Mouse (Mus musculus): ENCODE measurements around the gene Simc1.

Simc1 gene

DNA sequence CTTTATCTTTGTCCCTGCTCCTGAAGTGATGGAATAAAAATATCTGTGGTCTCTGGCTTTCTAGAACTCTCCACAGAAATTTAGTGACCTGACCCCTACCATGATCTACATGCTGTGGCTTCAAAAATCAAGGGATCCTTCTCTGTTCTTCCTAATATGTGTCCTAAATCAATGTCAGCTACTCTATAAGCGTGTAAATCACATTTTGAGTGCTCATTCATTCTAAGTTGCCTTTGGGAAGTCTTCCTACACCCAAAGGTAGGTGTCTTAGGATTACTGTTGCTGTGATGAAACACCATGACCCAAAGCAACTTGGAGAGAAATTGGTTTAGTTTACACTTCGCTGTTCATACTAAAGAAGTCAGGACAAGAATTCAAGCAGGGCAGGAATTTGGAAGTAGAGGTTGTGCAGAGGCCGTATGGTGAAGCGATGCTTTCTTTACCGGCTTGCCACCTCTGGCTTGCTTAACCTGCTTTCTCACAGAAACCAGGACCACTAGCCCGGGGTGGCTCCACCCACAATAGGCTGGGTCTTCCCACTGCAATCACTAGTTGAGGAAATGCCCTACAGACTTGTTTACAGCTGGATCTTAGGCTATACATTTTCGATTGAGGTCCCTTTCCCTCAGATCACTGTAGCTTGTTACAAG is 1.2 kb downstream of the Simc1 start:
- ChIA-PET POLR2A (interaction anchor here (0.5 to 3.9 kb wide), 66 partner anchors 7 to 940 kb away, joined by 3 to 18 read pairs (median 4); partner anchors contain the start of genes Higd2a (in 3 of the 4), Nop16 (in 3 of the 4), Thoc3 (in 3 of the 4) and Arl10 (in 2 of the 4)), CTCF (interaction anchor here in 2 of 4 experiments (0.5 to 2.1 kb wide), 6 partner anchors 15 to 391 kb away, joined by 3 to 8 read pairs (median 4); no protein-coding TSS in a partner anchor)

DNA sequence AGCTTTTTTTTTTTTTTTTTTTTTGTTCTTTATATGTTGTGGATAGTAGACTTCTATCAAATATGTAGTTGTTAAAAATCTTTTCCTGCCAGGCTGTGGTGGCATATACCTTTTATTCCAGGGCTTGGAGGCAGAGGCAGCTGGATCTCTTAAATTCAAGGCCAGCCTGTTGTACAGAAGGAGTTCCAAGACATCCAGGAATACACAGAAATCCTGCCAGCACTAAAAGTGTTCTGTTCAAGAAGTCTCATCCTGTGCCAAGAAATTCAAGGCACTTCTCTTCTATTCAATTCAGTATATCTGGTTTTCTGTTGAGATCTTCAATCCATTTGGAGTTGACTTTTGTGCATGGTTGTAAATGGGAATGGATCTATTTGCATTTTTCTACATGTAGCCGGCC is 2.3 kb downstream of the Simc1 start:
- POLR2A ChIA-PET, result interaction anchor here (0.6 to 3.9 kb wide), 8 partner anchors 13 to 355 kb away, joined by 3 to 18 read pairs (median 6); no protein-coding TSS in a partner anchor
- CTCF ChIA-PET, result interaction anchor here in 2 of 4 experiments (0.6 kb wide), 2 partner anchors 28 to 207 kb away, joined by 3 to 5 read pairs; no protein-coding TSS in a partner anchor

DNA sequence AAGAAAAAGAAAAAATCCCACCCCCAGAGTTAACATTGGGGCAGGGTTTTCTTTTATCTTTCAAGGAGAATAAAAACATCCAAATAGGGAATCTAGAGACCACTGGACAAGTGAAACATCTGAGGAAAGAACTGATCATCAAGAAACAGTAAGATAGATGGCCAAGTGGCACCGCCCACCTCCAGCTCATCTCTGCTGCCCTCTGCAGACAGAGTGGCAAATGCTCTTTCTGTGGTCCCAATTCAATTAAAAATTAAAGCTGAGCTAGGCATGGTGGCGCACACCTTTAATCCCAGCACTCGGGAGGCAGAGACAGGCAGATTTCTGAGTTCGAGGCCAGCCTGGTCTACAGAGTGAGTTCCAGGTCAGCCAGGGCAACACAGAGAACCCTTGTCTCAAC is 16.6 kb downstream of the Simc1 start:
- POLR2A ChIA-PET, result interaction anchor here (0.6 to 2.8 kb wide), 5 partner anchors 16 to 274 kb away, joined by 3 to 17 read pairs (median 4); partner anchors contain the start of gene Simc1 (in 2 of the 4)
- CTCF ChIA-PET, result interaction anchor here (0.5 to 2.0 kb wide), 18 partner anchors 10 to 1653 kb away, joined by 3 to 8 read pairs (median 4); partner anchors contain the start of gene Simc1 (in 1 of the 4)

DNA sequence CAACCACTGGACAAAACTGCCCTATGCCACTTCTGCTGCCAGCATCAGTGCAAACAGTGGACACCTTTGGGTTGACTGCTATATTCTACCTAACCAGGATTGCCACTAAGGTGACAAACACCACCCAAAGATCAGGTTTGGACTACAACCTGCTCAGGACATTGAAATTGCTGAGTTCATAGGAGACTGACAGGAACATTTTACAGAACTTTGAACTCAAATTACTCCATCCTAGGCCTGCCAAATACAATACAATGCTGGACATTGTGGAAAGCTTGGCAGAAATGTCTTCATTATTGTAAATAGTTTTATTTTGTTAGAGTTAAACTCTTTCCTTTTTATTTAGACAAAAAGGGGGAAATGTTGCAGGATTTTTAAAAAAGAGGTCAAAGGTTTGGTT is 17.6 kb downstream of the Simc1 start:
- ChIA-PET POLR2A (no interaction called here), CTCF (interaction anchor here (0.5 to 2.0 kb wide), 6 partner anchors 9 to 368 kb away, joined by 3 to 8 read pairs (median 3); no protein-coding TSS in a partner anchor)

DNA sequence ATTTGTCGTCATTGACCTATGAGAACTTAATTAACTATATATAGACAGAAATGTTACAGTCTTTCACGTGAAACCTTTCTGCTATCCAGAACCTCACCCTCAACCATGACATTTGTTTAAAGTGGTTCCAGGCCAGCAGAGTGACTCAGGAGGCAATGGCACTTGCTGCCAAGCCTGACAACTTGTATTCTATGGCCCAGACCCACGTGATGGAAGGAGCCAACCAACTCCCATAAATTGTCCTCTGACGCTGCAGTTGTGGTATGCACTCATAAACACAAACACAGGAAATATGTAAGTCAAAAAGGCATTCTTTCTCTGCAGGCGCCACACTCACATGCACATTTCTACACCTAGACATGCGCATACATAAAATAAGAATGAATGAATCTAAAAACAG is 23.6 kb downstream of the Simc1 start:
- ChIA-PET POLR2A (interaction anchor here in 1 of 4 experiments (0.5 kb wide), 1 partner anchor 70 kb away, joined by 3 read pairs; no protein-coding TSS in a partner anchor), CTCF (no interaction called here)

DNA sequence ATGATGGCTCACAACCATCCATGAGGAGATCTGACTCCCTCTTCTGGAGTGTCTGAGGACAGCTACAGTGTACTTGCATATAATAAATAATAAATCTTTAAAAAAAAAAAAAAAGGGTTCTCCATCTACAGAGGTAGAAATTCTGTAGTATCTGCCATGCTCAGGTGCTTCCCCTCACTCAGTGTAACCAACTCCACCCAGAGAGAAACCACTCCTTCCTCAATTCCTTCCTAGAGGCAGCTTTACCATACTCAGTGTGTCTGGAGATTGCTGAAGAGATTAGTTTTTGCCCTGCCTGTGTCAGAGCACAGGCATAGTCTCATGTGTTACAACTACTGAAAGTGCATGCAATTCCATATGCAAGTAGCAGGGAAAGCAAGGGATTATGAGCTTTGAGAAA is 28.6 kb downstream of the Simc1 start:
- CTCF ChIA-PET, result interaction anchor here in 1 of 4 experiments (0.8 kb wide), 1 partner anchor 11 kb away, joined by 3 read pairs; no protein-coding TSS in a partner anchor
- POLR2A ChIA-PET, result interaction anchor here in 2 of 4 experiments (0.6 to 0.7 kb wide), 2 partner anchors 18 to 100 kb away, joined by 3 read pairs; no protein-coding TSS in a partner anchor

DNA sequence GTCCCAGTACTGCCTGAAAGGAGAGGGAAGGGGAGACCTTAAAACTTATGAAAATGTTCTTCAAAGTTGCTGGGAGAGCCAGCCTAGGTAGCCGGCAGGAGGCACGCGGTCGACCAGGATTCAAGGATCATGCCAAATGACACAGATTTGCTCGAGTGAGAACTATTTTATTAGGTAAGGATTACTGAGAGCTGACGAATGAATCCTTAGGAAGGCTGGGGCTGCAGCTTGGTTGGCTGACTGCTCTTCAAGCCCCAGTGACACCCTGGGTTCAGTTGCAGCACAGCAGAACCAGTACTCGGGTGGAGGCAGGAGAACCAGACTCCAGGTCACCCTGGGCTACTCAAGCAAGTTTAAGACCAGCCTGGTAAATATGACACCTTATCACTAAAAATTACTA is 44.5 kb downstream of the Simc1 start:
- CTCF ChIA-PET, result no interaction called here

DNA sequence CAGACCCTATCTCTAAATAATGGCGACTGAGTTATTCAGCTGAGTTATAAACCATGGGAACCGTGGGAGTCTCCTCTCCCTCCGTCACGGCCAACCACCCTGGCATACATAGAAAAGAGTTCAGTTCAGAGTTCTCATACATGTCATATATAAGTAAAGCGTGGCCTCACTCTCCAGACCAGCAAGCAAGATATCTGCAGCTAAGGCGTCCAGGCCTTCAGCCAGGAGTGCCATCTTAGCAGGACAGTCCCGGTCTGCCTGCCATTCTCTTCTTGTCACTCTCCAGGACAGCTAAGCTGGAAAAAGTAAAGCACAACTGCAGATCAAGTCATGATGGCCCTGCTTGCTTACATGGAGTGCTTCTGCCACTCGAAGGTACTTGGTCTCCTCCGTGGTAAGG is 52.6 kb downstream of the Simc1 start:
- POLR2A ChIA-PET, result interaction anchor here in 3 of 4 experiments (0.7 to 1.2 kb wide), 4 partner anchors 9 to 52 kb away, joined by 3 to 4 read pairs (median 4); partner anchors contain the start of genes 4833439L19Rik (in 1 of the 3) and Simc1 (in 1 of the 3)
- CTCF ChIA-PET, result interaction anchor here in 2 of 4 experiments (0.7 to 1.0 kb wide), 2 partner anchors 9 to 501 kb away, joined by 3 to 12 read pairs; partner anchors contain the start of gene 4833439L19Rik (in 1 of the 2)

More for the DNA sequence above, 44.5 kb downstream of the Simc1 start:
- POLR2A ChIA-PET, result interaction anchor here in 1 of 4 experiments (0.6 to 1.1 kb wide), 2 partner anchors 14 to 326 kb away, joined by 3 read pairs; no protein-coding TSS in a partner anchor

DNA sequence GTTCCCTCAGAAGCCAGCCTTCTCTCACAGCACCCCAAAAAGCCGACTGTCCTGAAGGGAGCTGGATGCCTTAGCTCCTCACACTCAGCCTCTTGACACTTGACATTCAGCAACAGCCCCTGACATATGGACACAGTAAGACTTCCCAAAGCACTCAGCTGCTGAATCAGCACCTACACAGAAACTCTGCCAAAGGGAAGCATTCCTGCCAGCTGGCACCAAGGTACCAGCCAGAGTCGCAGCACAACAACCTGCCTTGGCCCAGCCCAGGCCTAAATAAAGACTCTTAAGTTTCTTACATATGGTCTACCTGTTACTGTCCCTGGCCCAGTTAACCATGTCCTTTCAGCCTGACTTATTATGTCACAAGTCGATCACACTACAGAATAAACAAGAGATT is 53.2 kb downstream of the Simc1 start:
- ChIA-PET POLR2A (interaction anchor here in 2 of 4 experiments (1.1 to 1.6 kb wide), 4 partner anchors 9 to 53 kb away, joined by 3 to 4 read pairs (median 4); partner anchors contain the start of genes Simc1 (in 2 of the 2), 4833439L19Rik (in 1 of the 2), Higd2a (in 1 of the 2) and Nop16 (in 1 of the 2)), CTCF (interaction anchor here in 1 of 4 experiments (0.7 to 1.0 kb wide), 2 partner anchors 8 to 184 kb away, joined by 3 to 5 read pairs; partner anchors contain the start of gene 4833439L19Rik)

DNA sequence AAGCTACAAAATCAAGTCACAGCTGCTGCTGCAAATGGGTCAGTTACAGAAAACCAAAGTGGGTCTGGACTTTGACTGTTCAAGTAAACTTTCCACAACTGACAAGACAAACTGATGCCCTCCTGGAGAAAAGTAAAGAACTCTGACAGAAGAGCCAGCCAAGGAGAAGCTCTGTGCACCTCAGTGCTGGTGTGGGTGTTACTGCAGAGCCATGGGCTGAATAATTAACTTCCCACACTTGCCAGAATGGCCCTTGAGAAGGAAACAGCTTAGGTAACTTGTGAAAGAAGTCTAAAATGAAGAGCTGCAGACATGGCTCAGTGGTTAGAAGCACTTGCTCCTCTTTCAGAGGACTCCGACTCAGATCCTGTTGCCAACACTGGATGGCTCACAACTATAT is 54.1 kb downstream of the Simc1 start:
- ChIA-PET CTCF (interaction anchor here in 1 of 4 experiments (0.5 kb wide), 1 partner anchor 185 kb away, joined by 3 read pairs; no protein-coding TSS in a partner anchor), POLR2A (interaction anchor here in 2 of 4 experiments (1.2 to 1.6 kb wide), 3 partner anchors 9 to 54 kb away, joined by 3 to 4 read pairs (median 4); partner anchors contain the start of genes Higd2a (in 1 of the 2), Nop16 (in 1 of the 2) and Simc1 (in 1 of the 2))

DNA sequence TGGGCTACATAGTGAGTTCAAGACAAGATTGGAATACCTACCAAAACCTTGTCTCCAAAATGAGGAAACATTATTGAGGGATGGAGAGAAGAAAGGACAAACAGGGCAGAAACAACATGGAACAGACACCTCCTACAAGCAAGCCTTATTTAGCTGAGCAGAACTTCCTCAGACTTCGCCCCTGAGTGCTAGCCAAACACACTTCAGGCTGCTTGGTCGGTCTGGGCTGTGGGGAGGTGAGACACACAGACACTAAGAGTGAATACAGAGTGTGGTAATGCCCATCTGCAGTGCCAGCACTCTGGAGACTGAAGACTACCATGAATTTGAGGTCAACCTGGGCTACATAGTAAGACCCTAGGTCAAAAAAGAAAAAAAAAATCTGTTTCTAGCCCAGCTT is 56.1 kb downstream of the Simc1 start:
- ChIA-PET POLR2A (no interaction called here), CTCF (interaction anchor here in 2 of 4 experiments (0.7 to 1.5 kb wide), 2 partner anchors 112 to 312 kb away, joined by 3 read pairs; no protein-coding TSS in a partner anchor)

DNA sequence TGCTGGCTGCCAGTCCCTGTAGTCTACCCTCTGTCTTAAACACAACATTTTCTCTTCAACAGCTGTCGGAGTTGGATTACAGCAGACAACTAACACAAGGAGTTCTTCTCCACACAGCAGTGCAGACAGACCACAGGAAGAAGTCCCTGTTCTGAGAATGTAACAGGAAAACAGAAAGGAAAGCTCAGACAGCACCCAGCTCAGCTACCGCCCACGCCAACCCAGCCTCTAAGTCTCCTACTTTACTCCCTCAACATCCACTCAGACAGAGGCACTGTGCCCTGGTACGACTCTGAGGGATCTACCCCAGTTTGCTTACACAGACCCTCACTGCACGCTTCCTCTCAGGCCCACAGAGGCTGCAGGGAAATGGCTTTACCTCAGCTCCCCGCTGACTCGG is 57.0 kb downstream of the Simc1 start:
- ChIA-PET CTCF (no interaction called here), POLR2A (no interaction called here)

DNA sequence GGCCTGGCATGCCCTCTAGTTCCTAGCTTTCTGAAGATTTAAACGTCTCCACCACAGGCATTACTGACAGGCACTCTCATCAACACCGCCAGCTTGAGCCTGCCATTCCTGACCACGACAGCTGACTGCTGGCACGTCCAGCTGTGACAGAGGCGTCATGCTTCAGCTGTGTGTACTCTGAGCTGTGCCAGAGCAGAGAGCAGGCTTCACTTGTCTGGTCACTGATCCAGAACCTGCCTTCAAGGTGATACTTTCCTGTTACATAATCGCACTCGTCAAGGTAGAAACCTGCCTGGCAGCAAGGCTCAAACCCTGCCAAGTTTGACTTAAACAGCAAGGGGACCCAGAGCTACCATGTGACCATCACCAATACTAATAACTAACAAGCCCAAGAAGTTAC is 59.0 kb downstream of the Simc1 start:
- ChIA-PET CTCF (interaction anchor here in 2 of 4 experiments (0.7 to 1.0 kb wide), 2 partner anchors 13 to 42 kb away, joined by 3 read pairs; no protein-coding TSS in a partner anchor), POLR2A (interaction anchor here in 2 of 4 experiments (1.0 to 2.0 kb wide), 8 partner anchors 8 to 58 kb away, joined by 3 to 6 read pairs (median 4); partner anchors contain the start of genes Higd2a (in 1 of the 2), Nop16 (in 1 of the 2) and Simc1 (in 1 of the 2))

DNA sequence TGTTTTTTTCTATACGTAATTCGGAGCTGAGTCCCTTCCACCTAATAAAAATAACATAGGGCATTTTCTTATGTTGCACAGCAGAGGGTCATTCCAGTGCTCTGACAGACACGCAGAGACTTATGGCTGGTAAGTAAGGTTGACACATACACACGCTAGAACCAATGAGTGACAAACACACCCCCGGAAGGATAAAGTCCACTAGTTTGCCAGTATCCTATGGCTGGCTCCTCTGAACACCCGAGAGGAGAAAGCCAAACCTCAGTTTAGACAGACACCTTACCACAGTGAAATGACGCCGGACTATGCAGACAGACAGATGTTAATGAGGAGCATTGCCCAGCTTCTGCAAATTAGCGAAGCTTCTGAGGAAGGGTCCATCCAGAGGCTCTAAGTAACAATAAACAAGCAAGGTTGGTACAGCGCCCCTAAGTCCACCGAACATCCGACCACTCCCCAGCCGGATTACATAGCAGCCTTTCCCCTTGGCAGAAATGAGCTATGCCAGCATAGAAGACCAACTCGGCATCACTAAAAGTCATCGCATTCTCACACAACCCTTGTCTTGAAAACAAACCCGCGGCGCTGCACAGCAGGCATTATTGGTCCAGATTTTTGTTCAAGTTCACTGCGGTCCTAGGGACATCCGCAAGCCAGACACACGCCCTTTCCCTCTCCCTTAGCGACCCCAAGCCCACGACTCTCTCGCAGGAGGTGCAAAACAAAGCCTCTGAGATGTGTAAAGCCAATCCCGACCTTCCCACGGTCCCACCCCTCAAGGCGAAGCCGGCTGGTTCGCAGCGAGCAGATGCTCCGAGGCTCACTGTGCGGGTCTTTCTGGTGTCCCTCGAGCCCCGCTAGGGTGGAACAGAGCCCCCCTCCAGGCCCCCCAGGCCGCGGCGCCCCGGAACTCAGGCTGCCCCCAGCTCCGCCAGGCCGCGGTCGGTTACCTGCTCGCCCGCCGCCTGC is 60.9 kb downstream of the Simc1 start:
- ChIA-PET POLR2A (interaction anchor here in 3 of 4 experiments (0.6 to 6.1 kb wide), 15 partner anchors 10 to 217 kb away, joined by 3 to 40 read pairs (median 4); partner anchors contain the start of genes Arl10 (in 3 of the 3), Simc1 (in 2 of the 3), Higd2a (in 1 of the 3) and Nop16 (in 1 of the 3)), CTCF (interaction anchor here in 1 of 4 experiments (1.2 to 1.6 kb wide), 5 partner anchors 8 to 192 kb away, joined by 3 to 8 read pairs (median 3); partner anchors contain the start of gene Faf2)

DNA sequence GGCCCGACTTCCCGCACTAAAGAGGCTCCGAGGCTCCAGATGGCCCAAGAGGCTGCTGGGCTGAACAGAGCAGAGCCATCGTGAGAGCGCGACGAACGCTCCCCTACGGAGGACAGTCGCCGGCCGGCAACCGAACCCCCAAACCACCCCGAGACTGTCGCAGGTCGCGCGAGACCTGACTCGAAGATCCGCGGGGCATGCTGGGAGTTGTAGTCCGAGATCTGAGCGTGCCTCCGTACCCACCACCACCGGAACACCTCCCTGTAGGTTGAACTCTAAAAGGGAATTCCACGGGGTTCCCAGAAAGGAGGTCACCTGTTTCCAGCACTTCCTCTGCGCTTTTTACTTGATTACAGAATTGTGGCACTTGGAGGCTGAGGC is 61.6 kb downstream of the Simc1 start, which contains the start of gene 4833439L19Rik:
Gene 4833439L19Rik, minus strand, starts transcription at position 235 of the 381 bp plus-strand sequence.
- CTCF ChIA-PET, result interaction anchor here in 3 of 4 experiments (0.6 to 1.9 kb wide), 15 partner anchors 9 to 319 kb away, joined by 3 to 8 read pairs (median 5); partner anchors contain the start of genes Arl10 (in 1 of the 3), Faf2 (in 1 of the 3), Higd2a (in 1 of the 3) and Nop16 (in 1 of the 3)
- POLR2A ChIA-PET, result interaction anchor here in 3 of 4 experiments (1.0 to 6.1 kb wide), 16 partner anchors 9 to 129 kb away, joined by 3 to 40 read pairs (median 4); partner anchors contain the start of genes Arl10 (in 3 of the 3), Simc1 (in 2 of the 3), Higd2a (in 1 of the 3) and Nop16 (in 1 of the 3)

DNA sequence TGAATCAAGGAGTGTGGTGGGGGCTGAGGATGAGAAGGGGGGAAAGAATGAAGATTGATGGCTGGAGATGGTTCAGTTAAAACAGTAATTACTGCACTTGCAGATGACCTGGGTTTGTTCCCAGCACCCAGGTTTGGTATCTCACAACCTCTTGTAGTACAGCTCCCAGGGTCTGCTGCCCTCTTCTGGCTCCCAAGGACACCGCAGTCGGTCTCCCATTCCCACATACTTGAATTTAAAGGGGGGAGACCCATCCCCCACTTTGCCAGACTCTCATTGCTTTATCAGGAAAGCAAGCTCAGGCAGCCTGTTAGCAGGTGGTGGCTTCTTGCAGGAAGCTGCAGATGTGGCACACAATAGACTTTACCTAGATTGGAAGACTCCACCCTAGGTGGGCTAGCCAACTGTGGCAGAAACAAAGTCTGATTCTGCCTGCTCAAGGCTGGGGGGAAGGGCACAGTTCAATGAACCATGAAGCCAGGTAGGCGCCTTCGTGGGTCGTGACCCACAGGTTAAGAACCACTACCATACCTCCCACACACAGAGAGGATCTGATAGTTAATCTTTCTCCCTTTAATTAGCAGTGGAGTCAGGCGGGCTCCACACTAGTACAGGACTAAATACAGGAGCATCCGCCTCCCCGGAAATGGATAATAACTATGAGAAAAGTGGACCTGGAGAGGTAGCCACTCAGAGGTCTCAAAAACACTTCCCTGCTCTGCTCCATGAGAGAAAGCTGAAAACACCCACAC is 62.2 kb downstream of the Simc1 start:
- ChIA-PET POLR2A (interaction anchor here in 3 of 4 experiments (0.6 to 6.1 kb wide), 19 partner anchors 9 to 1307 kb away, joined by 3 to 40 read pairs (median 4); partner anchors contain the start of genes Arl10 (in 3 of the 3), Higd2a (in 2 of the 3), Nop16 (in 2 of the 3) and Rnf44 (in 1 of the 3)), CTCF (interaction anchor here in 3 of 4 experiments (0.5 to 1.9 kb wide), 21 partner anchors 9 to 319 kb away, joined by 3 to 8 read pairs (median 3); partner anchors contain the start of genes Arl10 (in 1 of the 3), Faf2 (in 1 of the 3), Higd2a (in 1 of the 3) and Nop16 (in 1 of the 3))

Data from embryonic stem cell, embryonic (primary cell).